9 mouse cellular contexts compared by ENCODE assay signal in the genomic region with DNA sequence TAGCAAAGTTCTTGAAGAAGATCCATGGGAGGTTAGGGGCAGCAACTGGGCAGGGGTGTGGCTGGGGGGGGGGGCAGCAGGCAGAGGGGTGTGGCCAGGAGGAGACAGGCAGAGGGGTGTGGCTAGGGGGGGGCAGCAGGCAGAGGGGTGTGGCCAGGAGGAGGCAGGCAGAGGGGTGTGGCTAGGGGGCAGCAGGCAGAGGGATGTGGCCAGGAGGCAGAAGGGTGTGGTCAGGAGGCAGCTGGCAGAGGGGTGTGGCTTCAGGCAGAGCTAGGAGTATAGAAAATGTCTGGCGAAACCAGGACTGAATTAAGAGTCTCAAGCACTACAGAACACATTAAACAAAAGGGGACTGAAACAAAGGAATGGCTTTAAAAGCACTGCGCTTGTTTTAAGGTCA. TPM values are rescaled to one million over a fixed set of nuclear protein-coding genes. Genes with fewer than 3 reads are reported as not detected.
DNase-seq lines count a peak whose midpoint lies in the region; ATAC-seq and TF ChIP-seq lines count a peak whose summit lies in the region.
"Had no signal": no experiment of that assay in that cellular context is flagged by ENCODE, and none has a peak within 500 bp of the region (broad histone marks: within the 10 kb centered on the region; RNA-seq: fewer than 3 reads in every experiment).

No protein-coding gene starts in this region.

- DNase-seq in kidney, postnatal 14 days = no peak
- DNase-seq in NIH3T3 (ENCODE audit: low read depth) = peak; percentile 49
- DNase-seq in cerebellum, postnatal 36 days = no peak
- no peak for DNase-seq in spleen, postnatal 10 days (ENCODE audit: low spot score in 2 of 2)
- no peak for DNase-seq in cerebellum, adult 2 months

- peak; percentile 44; the same call in 1 of the 2 replicates for ATAC-seq in kidney, embryonic 16.5 days (ENCODE audit: low FRiP score, low TSS enrichment)
- ATAC-seq in forebrain, embryonic 16.5 days = 0 out of 2 replicates have a peak, but pooled peaks have one; percentile 31
- ATAC-seq in megakaryocyte, adult 5-6 weeks (ENCODE audit: poor library complexity, severe bottlenecking) = peak; percentile 85

- TF ChIP-seq CTCF in cerebellum, adult 2 months (IDR thresholded peaks at IDR 0.05; ENCODE audit: borderline replicate concordance, insufficient read depth, low read depth, low read length) = no peak

- no peak overlapping the region for H3K9ac ChIP-seq in kidney, embryonic 16.5 days (replicated peaks; ENCODE audit: low read length)
- H3K9ac ChIP-seq in forebrain, embryonic 16.5 days (replicated peaks; ENCODE audit: low read depth, low read length) = no peak overlapping the region
- H3K9ac ChIP-seq: limb, embryonic 12.5 days had no signal

- H3K4me3 ChIP-seq in kidney, embryonic 16.5 days (ENCODE audit: low read length) = no peak overlapping the region
- no peak overlapping the region for H3K4me3 ChIP-seq in forebrain, embryonic 16.5 days (replicated peaks; ENCODE audit: low read length)
- H3K4me3 ChIP-seq in cerebellum, adult 2 months (replicated peaks; ENCODE audit: insufficient read depth, low read depth, low read length) = no peak overlapping the region
- H3K4me3 ChIP-seq: limb, embryonic 12.5 days had no signal

- 14% methylated on average over 2 of the region's 2 CpGs for WGBS in kidney, embryonic 16.5 days
- WGBS in forebrain, embryonic 16.5 days = 4% methylated on average over 2 of the region's 2 CpGs
- 48% methylated on average over 2 of the region's 2 CpGs for whole genome bisulfite sequencing in cerebellum, adult 2 months

- no peaks in the 10 kb centered on the region for H3K9me3 ChIP-seq in kidney, embryonic 16.5 days (ENCODE audit: low read length)
- H3K9me3 ChIP-seq in forebrain, embryonic 16.5 days (ENCODE audit: control insufficient read depth, low read length) = no peaks in the 10 kb centered on the region
- H3K9me3 ChIP-seq: limb, embryonic 12.5 days had no signal

- H3K4me1 ChIP-seq in kidney, embryonic 16.5 days (ENCODE audit: insufficient read depth, low read length) = peaks cover 17% of the 10 kb centered on the region
- H3K4me1 ChIP-seq in forebrain, embryonic 16.5 days (replicated peaks; ENCODE audit: control insufficient read depth, insufficient read depth, low read length) = no peaks in the 10 kb centered on the region
- no peaks in the 10 kb centered on the region for H3K4me1 ChIP-seq in cerebellum, adult 2 months (ENCODE audit: control insufficient read depth, insufficient read depth, low read length)

- no peak overlapping the region for H3K4me2 ChIP-seq in kidney, embryonic 16.5 days (replicated peaks; ENCODE audit: low read depth, low read length)
- no peak overlapping the region for H3K4me2 ChIP-seq in forebrain, embryonic 16.5 days (ENCODE audit: low read length)
- H3K4me2 ChIP-seq: limb, embryonic 12.5 days had no signal

- H3K36me3 ChIP-seq in kidney, embryonic 16.5 days (ENCODE audit: insufficient read depth, low read length) = no peaks in the 10 kb centered on the region
- no peaks in the 10 kb centered on the region for H3K36me3 ChIP-seq in forebrain, embryonic 16.5 days (ENCODE audit: control insufficient read depth, insufficient read depth)
- H3K36me3 ChIP-seq: limb, embryonic 12.5 days had no signal

- H3K27ac ChIP-seq in kidney, embryonic 16.5 days (ENCODE audit: low read length) = no peak overlapping the region
- H3K27ac ChIP-seq in forebrain, embryonic 16.5 days (ENCODE audit: low read length) = no peak overlapping the region
- H3K27ac ChIP-seq in cerebellum, adult 2 months (ENCODE audit: insufficient read depth, low read length) = no peak overlapping the region
- H3K27ac ChIP-seq: limb, embryonic 12.5 days had no signal

- TF ChIP-seq POLR2A in cerebellum, adult 2 months (IDR thresholded peaks at IDR 0.05; ENCODE audit: borderline replicate concordance, insufficient read depth, low read length) = no peak

- H3K27me3 ChIP-seq in kidney, embryonic 16.5 days (ENCODE audit: insufficient read depth, low read length) = no peaks in the 10 kb centered on the region; the same call in 1 of the 2 replicates
- H3K27me3 ChIP-seq in forebrain, embryonic 16.5 days (replicated peaks; ENCODE audit: control insufficient read depth, insufficient read depth, low read length) = no peaks in the 10 kb centered on the region
- no peaks in the 10 kb centered on the region for H3K27me3 ChIP-seq in cerebellum, adult 2 months (ENCODE audit: control insufficient read depth, insufficient read depth, low read length)

RNA-seq across cellular contexts. Expression of gene Bdkrb1, which starts 19.4 kb away (rescaled TPM):
- not detected in 2 replicates for polyA plus RNA-seq in kidney, embryonic 16.5 days (2015; fragmentation: Nextera tagmentation; extraction: Ambion mirVana)
- 0.19 TPM in 1 of 2 replicates, not detected in the other for polyA plus RNA-seq in forebrain, embryonic 16.5 days (2015; fragmentation: Nextera tagmentation; extraction: Ambion mirVana)
- total RNA-seq in megakaryocyte, adult 5-6 weeks (2015) = not detected in 2 replicates
- total RNA-seq in megakaryocyte, adult 5-6 weeks (2017) = not detected in 2 replicates
- polyA plus RNA-seq in cerebellum, adult 2 months (2012; rRNA removed) = 0.36 TPM in 1 of 2 replicates, not detected in the other
- polyA plus RNA-seq: limb, embryonic 12.5 days had no signal

RNA-seq across cellular contexts. Expression of gene Bdkrb2, which starts 20.5 kb away (rescaled TPM):
- polyA plus RNA-seq in kidney, embryonic 16.5 days (2015; fragmentation: Nextera tagmentation; extraction: Ambion mirVana) = 1.7 and 1.9 TPM in 2 replicates
- polyA plus RNA-seq in forebrain, embryonic 16.5 days (2015; fragmentation: Nextera tagmentation; extraction: Ambion mirVana) = 0.61 and 0.73 TPM in 2 replicates
- not detected in 2 replicates for total RNA-seq in megakaryocyte, adult 5-6 weeks (2015)
- not detected in 2 replicates for total RNA-seq in megakaryocyte, adult 5-6 weeks (2017)
- polyA plus RNA-seq in cerebellum, adult 2 months (2012; rRNA removed) = 0.68 and 0.70 TPM in 2 replicates

Comparison
In these comparisons a context has a peak if more than half of its experiments do, and no peak if none do; other contexts are left out.
1. ATAC-seq: peak in every context shown above with its lines; median percentile 85 in megakaryocyte, adult 5-6 weeks; 44 in kidney, embryonic 16.5 days; 31 in forebrain, embryonic 16.5 days.